Mouse (Mus musculus): ENCODE data around the gene 1700092M07Rik. TPM values are rescaled to one million over a fixed set of nuclear protein-coding genes. Genes with fewer than 3 reads are reported as not detected.
A peak's percentile ranks its signal among the peaks of the same experiment; 100 is the strongest.
"Not testable (repeated sequence)": the region's sequence is repeated elsewhere in the genome, so short reads cannot be mapped to it uniquely, and the experiment has no call there.

1700092M07Rik gene
- polyA plus RNA-seq, 1 experiment from 2014 or later: 1.3 TPM

DNA sequence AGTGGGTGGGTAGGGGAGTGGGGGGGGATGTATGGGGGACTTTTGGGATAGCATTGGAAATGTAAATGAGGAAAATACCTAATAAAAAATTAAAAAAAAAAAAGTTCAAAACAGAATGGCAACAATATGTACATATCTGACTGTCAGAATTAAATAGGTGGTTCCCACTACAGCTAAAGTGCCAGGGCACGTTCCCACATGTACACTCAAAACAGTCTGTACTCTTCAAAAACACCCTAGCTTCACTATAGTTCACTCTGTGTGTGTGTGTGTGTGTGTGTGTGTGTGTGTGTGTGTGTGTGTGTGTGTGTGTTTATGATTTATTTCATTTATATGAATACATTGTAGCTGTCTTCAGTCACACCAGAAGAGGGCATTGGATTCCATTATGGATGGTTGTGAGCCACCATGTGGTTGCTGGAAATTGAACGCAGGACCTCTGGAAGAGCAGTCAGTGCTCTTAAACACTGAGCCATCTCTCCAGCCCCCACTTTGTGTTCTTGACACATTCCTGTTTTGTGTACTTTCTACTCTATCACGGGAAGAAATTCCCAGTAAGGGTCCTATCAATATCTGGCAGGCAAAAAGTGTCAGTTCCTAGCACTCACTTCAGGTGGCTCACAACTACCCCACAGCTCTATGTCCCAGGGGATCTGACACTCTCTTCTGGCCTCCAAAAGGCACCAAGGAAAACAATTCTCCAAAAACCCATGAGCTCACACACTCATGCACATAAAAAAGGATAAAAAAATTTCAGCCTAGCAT, 12.0 kb upstream of the 1700092M07Rik start:
- peaks cover 17% of the 10 kb centered on the region for H3K4me1 ChIP-seq (replicated peaks; ENCODE audit: control insufficient read depth, insufficient read depth, low read length)
- not testable (repeated sequence) for H3K27ac ChIP-seq (ENCODE audit: low read depth); H3K4me2 ChIP-seq (ENCODE audit: low read length); DNase-seq (ENCODE audit: low spot score); H3K9ac ChIP-seq (ENCODE audit: low read length); H3K4me3 ChIP-seq (ENCODE audit: low read depth, low read length); H3K27me3 ChIP-seq (replicated peaks; ENCODE audit: control insufficient read depth, insufficient read depth, low read length); ATAC-seq (replicated peaks; ENCODE audit: low FRiP score, low TSS enrichment, low read depth); H3K9me3 ChIP-seq (ENCODE audit: control insufficient read depth, low read length)
- WGBS: 35% methylated on average over 3 of the region's 3 CpGs
- H3K36me3 ChIP-seq (ENCODE audit: control insufficient read depth, insufficient read depth, low read length): peaks cover 29% of the 10 kb centered on the region

DNA sequence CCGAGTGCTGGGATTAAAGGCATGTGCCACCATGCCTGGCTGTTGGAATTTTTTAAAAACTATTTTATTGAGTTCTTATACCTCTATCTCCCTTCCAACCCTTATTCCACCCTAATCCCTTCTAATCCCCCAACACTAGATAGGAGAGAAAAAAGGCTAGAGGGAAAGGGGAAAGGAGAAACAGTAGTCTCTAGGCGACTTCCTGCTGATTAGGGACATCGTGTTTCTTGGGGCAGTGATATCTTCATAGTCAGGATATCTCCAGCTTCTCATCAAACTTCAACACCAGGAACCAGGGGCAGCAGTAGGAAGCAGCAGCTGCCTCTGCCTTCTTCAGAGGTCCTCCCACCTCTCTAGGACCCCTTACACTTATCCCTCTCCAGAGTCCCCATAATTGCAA, 6.2 kb upstream of the 1700092M07Rik start:
- no peak for DNase-seq (ENCODE audit: low spot score)
- Histone ChIP-seq H3K4me3 (ENCODE audit: low read depth, low read length) (no peak overlapping the region), H3K27me3 (replicated peaks; ENCODE audit: control insufficient read depth, insufficient read depth, low read length) (no peaks in the 10 kb centered on the region), H3K9me3 (ENCODE audit: control insufficient read depth, low read length) (no peaks in the 10 kb centered on the region), H3K36me3 (ENCODE audit: control insufficient read depth, insufficient read depth, low read length) (peaks cover 17% of the 10 kb centered on the region), H3K27ac (ENCODE audit: low read depth) (no peak overlapping the region), H3K9ac (ENCODE audit: low read length) (no peak overlapping the region), H3K4me1 (replicated peaks; ENCODE audit: control insufficient read depth, insufficient read depth, low read length) (peaks cover 11% of the 10 kb centered on the region), H3K4me2 (ENCODE audit: low read length) (no peak overlapping the region)
- WGBS: 81% methylated on average over 3 of the region's 3 CpGs
- no peak for ATAC-seq (replicated peaks; ENCODE audit: low FRiP score, low TSS enrichment, low read depth)

DNA sequence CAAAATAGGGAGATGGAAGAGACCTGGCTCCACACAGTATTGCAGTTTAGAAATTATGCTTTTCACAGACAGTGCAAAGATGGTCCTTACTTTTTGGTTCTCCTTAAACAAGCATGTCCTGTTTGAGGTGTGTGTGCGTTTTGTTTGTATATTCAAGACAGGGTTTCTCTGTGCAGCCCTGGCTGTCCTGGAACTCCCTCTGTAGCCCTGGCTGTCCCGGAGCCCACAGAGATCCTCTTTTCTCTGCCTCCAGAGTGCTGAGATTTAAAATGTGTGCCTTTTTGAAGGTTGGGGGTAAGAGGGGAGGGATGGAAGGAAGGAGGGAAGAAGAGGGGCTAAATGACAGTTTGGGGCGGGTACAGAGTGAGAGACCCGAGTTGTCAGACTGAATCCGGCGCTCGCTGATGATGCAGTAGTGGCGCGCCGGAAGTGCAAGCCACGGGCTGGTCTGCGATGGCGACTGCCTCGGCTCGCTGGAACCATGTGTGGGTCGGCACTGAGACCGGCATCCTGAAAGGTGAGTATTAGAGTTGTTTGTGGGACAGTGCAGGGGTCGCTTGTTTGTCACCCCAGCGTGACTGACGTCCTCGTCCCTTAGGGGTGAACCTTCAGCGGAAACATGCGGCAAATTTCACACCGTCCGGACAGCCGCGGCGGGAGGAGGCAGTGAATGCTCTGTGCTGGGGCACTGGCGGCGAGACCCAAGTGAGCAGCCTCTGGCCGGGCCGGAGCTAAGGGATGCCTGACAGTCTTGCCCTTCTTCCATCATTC, 4.9 kb upstream of the 1700092M07Rik start, which contains the start of gene Wdr74:
TSS of gene Wdr74 (plus strand) at position 439 of the 771 bp plus-strand sequence.
- peak; percentile 97 for DNase-seq (ENCODE audit: low spot score)
- Histone ChIP-seq H3K27me3 (replicated peaks; ENCODE audit: control insufficient read depth, insufficient read depth, low read length) (no peaks in the 10 kb centered on the region), H3K9ac (ENCODE audit: low read length) (peak within 1 kb of the TSS; percentile 78), H3K9me3 (ENCODE audit: control insufficient read depth, low read length) (no peaks in the 10 kb centered on the region), H3K36me3 (ENCODE audit: control insufficient read depth, insufficient read depth, low read length) (peaks cover 30% of the 10 kb centered on the region), H3K4me3 (ENCODE audit: low read depth, low read length) (peak within 1 kb of the TSS; percentile 97), H3K4me2 (ENCODE audit: low read length) (peak within 1 kb of the TSS; percentile 90), H3K4me1 (replicated peaks; ENCODE audit: control insufficient read depth, insufficient read depth, low read length) (peaks cover 14% of the 10 kb centered on the region), H3K27ac (ENCODE audit: low read depth) (peak within 1 kb of the TSS; percentile 51; the same call in 1 of the 2 replicates)
- ATAC-seq (replicated peaks; ENCODE audit: low FRiP score, low TSS enrichment, low read depth): peak; percentile 89
- WGBS: under 1% methylated on average over 32 of the region's 32 CpGs

DNA sequence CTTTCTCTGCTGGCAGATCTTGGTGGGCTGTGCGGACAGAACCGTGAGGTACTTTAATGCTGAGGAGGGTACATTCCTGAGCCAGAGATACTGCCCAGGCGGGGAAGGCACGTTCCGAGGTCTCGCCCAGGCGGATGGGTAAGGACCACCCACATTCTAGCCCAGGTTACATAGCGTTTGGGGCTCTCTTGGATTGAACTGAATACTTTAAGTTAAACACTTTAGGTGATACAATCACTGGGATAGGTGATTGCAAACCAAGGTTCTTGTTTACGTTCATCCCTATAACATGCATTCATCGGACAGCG, 4.4 kb upstream of the 1700092M07Rik start:
- H3K36me3 ChIP-seq (ENCODE audit: control insufficient read depth, insufficient read depth, low read length): peaks cover 30% of the 10 kb centered on the region
- DNase-seq (ENCODE audit: low spot score) (no peak), ATAC-seq (replicated peaks; ENCODE audit: low FRiP score, low TSS enrichment, low read depth) (no peak; the same call in 1 of the 2 replicates)
- 2% methylated on average over 11 of the region's 11 CpGs for WGBS
- peak overlapping the region; percentile 97 for H3K4me3 ChIP-seq (ENCODE audit: low read depth, low read length)
- H3K4me2 ChIP-seq (ENCODE audit: low read length): peak overlapping the region; percentile 90
- H3K4me1 ChIP-seq (replicated peaks; ENCODE audit: control insufficient read depth, insufficient read depth, low read length): peaks cover 16% of the 10 kb centered on the region
- peak overlapping the region; percentile 78 for H3K9ac ChIP-seq (ENCODE audit: low read length)
- H3K27ac ChIP-seq (ENCODE audit: low read depth): peak overlapping the region; percentile 51; the same call in 1 of the 2 replicates
- H3K9me3 ChIP-seq (ENCODE audit: control insufficient read depth, low read length): no peaks in the 10 kb centered on the region
- H3K27me3 ChIP-seq (replicated peaks; ENCODE audit: control insufficient read depth, insufficient read depth, low read length): no peaks in the 10 kb centered on the region

DNA sequence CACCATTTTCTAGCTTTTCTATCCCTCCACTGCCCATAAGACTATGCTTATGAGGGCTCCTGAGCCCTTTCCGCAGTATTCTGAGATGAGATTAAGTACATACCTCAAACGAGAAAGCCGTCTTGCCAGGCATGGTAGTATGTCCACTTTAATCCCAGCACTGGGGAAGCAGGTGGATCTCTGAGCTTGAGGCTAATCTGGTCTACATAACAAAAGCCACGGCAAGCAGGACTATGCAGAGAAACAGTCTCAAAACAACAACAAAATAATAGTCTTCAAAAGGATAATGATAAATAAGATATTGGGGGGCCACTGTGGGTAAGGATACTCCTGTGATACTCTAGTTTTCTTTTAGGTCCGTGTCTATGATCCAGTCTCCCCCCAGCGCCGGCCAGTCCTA, 1.6 kb upstream of the 1700092M07Rik start:
- Histone ChIP-seq H3K27me3 (replicated peaks; ENCODE audit: control insufficient read depth, insufficient read depth, low read length) (no peaks in the 10 kb centered on the region), H3K27ac (ENCODE audit: low read depth) (no peak overlapping the region), H3K36me3 (ENCODE audit: control insufficient read depth, insufficient read depth, low read length) (peaks cover 42% of the 10 kb centered on the region), H3K9me3 (ENCODE audit: control insufficient read depth, low read length) (no peaks in the 10 kb centered on the region), H3K4me3 (ENCODE audit: low read depth, low read length) (no peak overlapping the region), H3K4me2 (ENCODE audit: low read length) (no peak overlapping the region), H3K4me1 (replicated peaks; ENCODE audit: control insufficient read depth, insufficient read depth, low read length) (peaks cover 24% of the 10 kb centered on the region), H3K9ac (ENCODE audit: low read length) (no peak overlapping the region)
- ATAC-seq (replicated peaks; ENCODE audit: low FRiP score, low TSS enrichment, low read depth) (no peak), DNase-seq (ENCODE audit: low spot score) (no peak)
- 88% methylated on average over 7 of the region's 7 CpGs for WGBS

DNA sequence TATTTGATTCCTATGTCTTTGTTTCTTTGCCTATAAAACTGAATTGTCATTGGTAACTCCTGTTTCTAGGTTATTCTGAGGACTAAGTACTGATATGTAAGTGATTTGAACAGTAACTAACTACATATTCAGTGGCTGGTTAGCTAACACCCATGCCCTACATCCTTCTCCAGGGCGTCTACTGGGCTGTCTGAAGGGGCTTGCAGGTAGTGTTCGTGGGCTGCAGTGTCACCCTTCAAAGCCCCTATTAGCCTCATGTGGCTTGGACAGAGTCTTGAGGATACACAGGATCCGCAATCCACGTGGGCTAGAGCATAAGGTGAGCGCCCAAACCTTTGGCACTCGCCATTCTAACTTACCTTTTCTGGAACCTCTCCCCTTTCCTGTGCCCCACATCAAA, 872 bp upstream of the 1700092M07Rik start:
- H3K4me3 ChIP-seq (ENCODE audit: low read depth, low read length): no peak overlapping the region
- DNase-seq (ENCODE audit: low spot score) (no peak), ATAC-seq (replicated peaks; ENCODE audit: low FRiP score, low TSS enrichment, low read depth) (no peak)
- no peaks in the 10 kb centered on the region for H3K27me3 ChIP-seq (replicated peaks; ENCODE audit: control insufficient read depth, insufficient read depth, low read length)
- no peak overlapping the region for H3K27ac ChIP-seq (ENCODE audit: low read depth)
- H3K9me3 ChIP-seq (ENCODE audit: control insufficient read depth, low read length): no peaks in the 10 kb centered on the region
- WGBS: 93% methylated on average over 6 of the region's 6 CpGs
- H3K9ac ChIP-seq (ENCODE audit: low read length): no peak overlapping the region
- H3K4me2 ChIP-seq (ENCODE audit: low read length): no peak overlapping the region
- H3K36me3 ChIP-seq (ENCODE audit: control insufficient read depth, insufficient read depth, low read length): peaks cover 49% of the 10 kb centered on the region
- H3K4me1 ChIP-seq (replicated peaks; ENCODE audit: control insufficient read depth, insufficient read depth, low read length): peaks cover 24% of the 10 kb centered on the region

DNA sequence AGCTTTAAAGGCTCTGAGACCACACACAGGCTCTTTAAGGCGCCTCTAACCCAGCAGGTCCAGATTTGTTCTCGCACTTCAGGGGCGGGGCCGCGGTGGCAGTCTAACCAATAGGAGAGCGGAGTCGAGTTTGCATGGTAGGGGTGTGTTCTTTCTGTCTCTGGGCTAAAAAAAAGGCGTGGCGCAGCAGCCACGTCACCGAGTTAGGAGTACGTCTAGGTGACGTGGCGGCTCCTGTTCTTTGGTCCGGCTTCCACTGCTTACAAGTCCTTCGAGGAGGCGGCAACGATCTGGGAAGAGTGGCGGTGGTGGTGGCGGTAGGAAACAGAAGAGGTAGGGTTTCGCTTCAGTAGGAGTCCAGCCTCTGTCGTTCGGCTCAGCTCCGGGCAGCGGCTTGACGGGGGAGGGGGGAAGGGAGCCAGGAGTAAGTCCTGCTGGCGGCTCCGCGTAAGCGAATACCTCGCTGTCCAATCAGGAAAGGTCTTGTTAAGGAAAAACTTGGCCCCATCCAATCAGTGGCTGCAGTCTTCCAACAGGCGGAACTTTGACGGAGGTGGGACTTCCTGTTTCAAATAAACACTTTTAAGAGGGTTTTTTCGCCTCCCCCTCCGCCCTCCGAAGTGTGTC, 838 bp downstream of the 1700092M07Rik start, which contains the start of gene Stx5a:
TSS of gene Stx5a (plus strand) at position 171 of the 627 bp plus-strand sequence.
- H3K4me1 ChIP-seq (replicated peaks; ENCODE audit: control insufficient read depth, insufficient read depth, low read length): peaks cover 20% of the 10 kb centered on the region
- peak within 1 kb of the TSS; percentile 95 for H3K9ac ChIP-seq (ENCODE audit: low read length)
- H3K27ac ChIP-seq (ENCODE audit: low read depth): peak within 1 kb of the TSS; percentile 98
- H3K4me3 ChIP-seq (ENCODE audit: low read depth, low read length): peak within 1 kb of the TSS; percentile 94
- DNase-seq (ENCODE audit: low spot score) (peak; percentile 98), ATAC-seq (replicated peaks; ENCODE audit: low FRiP score, low TSS enrichment, low read depth) (peak; percentile 98)
- no peaks in the 10 kb centered on the region for H3K9me3 ChIP-seq (ENCODE audit: control insufficient read depth, low read length)
- H3K27me3 ChIP-seq (replicated peaks; ENCODE audit: control insufficient read depth, insufficient read depth, low read length): no peaks in the 10 kb centered on the region
- peaks cover 67% of the 10 kb centered on the region for H3K36me3 ChIP-seq (ENCODE audit: control insufficient read depth, insufficient read depth, low read length)
- peak within 1 kb of the TSS; percentile 99 for H3K4me2 ChIP-seq (ENCODE audit: low read length)
- under 1% methylated on average over 36 of the region's 36 CpGs for WGBS

DNA sequence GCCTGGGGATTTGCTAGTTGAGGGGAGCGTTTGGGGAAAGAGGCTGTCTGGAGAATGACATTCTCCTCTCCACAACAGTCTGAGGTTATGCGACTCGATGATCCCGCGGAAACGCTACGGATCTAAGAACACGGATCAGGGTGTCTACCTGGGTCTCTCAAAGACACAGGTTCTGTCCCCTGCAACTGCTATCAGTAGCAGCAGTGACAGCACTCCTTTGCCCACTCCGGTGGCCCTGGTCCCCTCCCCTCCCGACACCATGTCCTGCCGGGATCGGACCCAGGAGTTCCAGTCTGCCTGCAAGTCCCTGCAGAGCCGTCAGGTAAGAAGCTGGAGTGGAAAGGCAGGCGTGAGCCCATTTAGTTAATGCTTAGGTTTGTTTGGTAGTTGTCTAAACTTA, 1.7 kb downstream of the 1700092M07Rik start:
- DNase-seq (ENCODE audit: low spot score): no peak
- Histone ChIP-seq H3K27ac (ENCODE audit: low read depth) (peak overlapping the region; percentile 98), H3K9me3 (ENCODE audit: control insufficient read depth, low read length) (no peaks in the 10 kb centered on the region), H3K4me1 (replicated peaks; ENCODE audit: control insufficient read depth, insufficient read depth, low read length) (peaks cover 13% of the 10 kb centered on the region), H3K9ac (ENCODE audit: low read length) (peak overlapping the region; percentile 95), H3K36me3 (ENCODE audit: control insufficient read depth, insufficient read depth, low read length) (peaks cover 75% of the 10 kb centered on the region), H3K4me2 (ENCODE audit: low read length) (peak overlapping the region; percentile 99), H3K4me3 (ENCODE audit: low read depth, low read length) (peak overlapping the region; percentile 94), H3K27me3 (replicated peaks; ENCODE audit: control insufficient read depth, insufficient read depth, low read length) (no peaks in the 10 kb centered on the region)
- WGBS: 17% methylated on average over 14 of the region's 14 CpGs
- no peak for ATAC-seq (replicated peaks; ENCODE audit: low FRiP score, low TSS enrichment, low read depth)

Measured in intestine, embryonic 14.5 days (tissue).